Mouse (Mus musculus) erythroblast, embryonic 14.5 days (primary cell): ENCODE data around the gene Osmr.

Source experiments
- GATA1 ChIP-seq: IDR thresholded peaks from 2 replicates; pipeline ENCODE4 v1.6.1; 2012; ENCODE audit warnings: low read length, inconsistent platforms, mixed read lengths
- TAL1 ChIP-seq: IDR thresholded peaks from 3 replicates; pipeline ENCODE4 v1.6.1; 2012; ENCODE audit warnings: low read length, inconsistent platforms, mixed read lengths

GRCm38 (mm10) chr15:6909669-6910068 lies 34.9 kb upstream of the Osmr start:
- TF ChIP-seq GATA1 (no peak), TAL1 (no peak)
